Mouse (Mus musculus) liver, embryonic 11.5 days (tissue): ENCODE results near the gene Olfr92. TPM values are rescaled to one million over a fixed set of nuclear protein-coding genes. Genes with fewer than 3 reads are reported as not detected.
"Not testable (repeated sequence)": the region's sequence is repeated elsewhere in the genome, so short reads cannot be mapped to it uniquely, and the experiment has no call there.

Experiments
- ATAC-seq: fragments of 200-750 bp; cut with Nextera tagmentation; replicated peaks from 2 replicates; pipeline ENCODE4 v1.8.0; 2017; ENCODE audit warnings: moderate number of reproducible peaks, mild to moderate bottlenecking, moderate TSS enrichment, moderate library complexity; ENCODE audit not compliant: low FRiP score
- DNase-seq: peaks from one replicate; pipeline ENCODE4 v3.0.0-alpha.2; 2017; ENCODE audit warnings: low spot score
- H3K27ac ChIP-seq: fragments of 300-500 bp; sonication (generic); 2 replicates; pipeline ENCODE4 v1.5.1; 2014; ENCODE audit warnings: mild to moderate bottlenecking, low read depth, low read length, control low read depth
- H3K27me3 ChIP-seq: fragments of 300-500 bp; sonication (generic); replicated peaks from 2 replicates; pipeline ENCODE4 v1.6.1; 2014; ENCODE audit warnings: low read length, mixed read lengths; ENCODE audit not compliant: control insufficient read depth, insufficient read depth
- H3K36me3 ChIP-seq: fragments of 300-500 bp; sonication (generic); 2 replicates; pipeline ENCODE4 v1.6.1; 2014; ENCODE audit warnings: mild to moderate bottlenecking, low read length, moderate library complexity, mixed read lengths; ENCODE audit not compliant: control insufficient read depth, insufficient read depth
- H3K4me1 ChIP-seq: fragments of 300-500 bp; sonication (generic); replicated peaks from 2 replicates; pipeline ENCODE4 v1.6.1; 2014; ENCODE audit warnings: low read length, mixed read lengths; ENCODE audit not compliant: control insufficient read depth, insufficient read depth
- H3K4me2 ChIP-seq: fragments of 300-500 bp; sonication (generic); 2 replicates; pipeline ENCODE4 v1.6.1; 2014; ENCODE audit warnings: mild to moderate bottlenecking, control low read depth, moderate library complexity
- H3K4me3 ChIP-seq: fragments of 300-500 bp; sonication (generic); 2 replicates; pipeline ENCODE4 v1.5.1; 2014; ENCODE audit warnings: low read depth, low read length, control low read depth
- H3K9ac ChIP-seq: fragments of 300-500 bp; sonication (generic); 2 replicates; pipeline ENCODE4 v1.6.1; 2014; ENCODE audit warnings: low read depth, low read length, control low read depth
- H3K9me3 ChIP-seq: fragments of 300-500 bp; sonication (generic); 2 replicates; pipeline ENCODE4 v1.6.1; 2016; ENCODE audit warnings: low read length, inconsistent platforms, mixed read lengths; ENCODE audit not compliant: control insufficient read depth
- WGBS: fragments of 180-500 bp; shearing (Covaris S2); extraction: QIAGEN DNeasy Blood & Tissue Kit; methylation state at CpG from one replicate; pipeline ENCODE4 v1.1.7; 2014; 5-methylcytosine and 5-hydroxymethylcytosine counted together
- polyA plus RNA-seq: library from polyadenylated mRNA; unstranded; fragments of >200 nt; fragmentation: Nextera tagmentation; extraction: Ambion mirVana; gene quantifications from 2 replicates; pipeline ENCODE4 v1.2.1, GENCODE M21; 2014

Olfr92 gene
- not detected in 2 replicates for polyA plus RNA-seq

- Histone ChIP-seq H3K4me1 (no peaks in the 10 kb centered on the region), H3K9me3 (no peaks in the 10 kb centered on the region), H3K27me3 (no peaks in the 10 kb centered on the region), H3K4me2 (no peak within 1 kb of the TSS), H3K9ac (no peak within 1 kb of the TSS), H3K36me3 (no peaks in the 10 kb centered on the region), H3K27ac (no peak within 1 kb of the TSS), H3K4me3 (no peak within 1 kb of the TSS)
- no peak for ATAC-seq
- no peak for DNase-seq
- WGBS: 80% methylated on average over 2 of the region's 2 CpGs
These were observed at the start of gene Olfr92 for GRCm38 (mm10) chr17:37119988-37120387. TSS of gene Olfr92 (minus strand) at chr17:37120088.

GRCm38 (mm10) chr17:37161394-37161793 is 41.5 kb upstream of the Olfr92 start, which contains the start of gene Olfr93:
TSS of gene Olfr93 (minus strand) at chr17:37161494.
- H3K36me3 ChIP-seq: no peaks in the 10 kb centered on the region
- no peaks in the 10 kb centered on the region for H3K9me3 ChIP-seq
- no peaks in the 10 kb centered on the region for H3K27me3 ChIP-seq
- DNase-seq (no peak), ATAC-seq (no peak)
- no peaks in the 10 kb centered on the region for H3K4me1 ChIP-seq
- H3K4me3 ChIP-seq: no peak within 1 kb of the TSS
- H3K27ac ChIP-seq: no peak within 1 kb of the TSS
- H3K4me2 ChIP-seq: no peak within 1 kb of the TSS
- H3K9ac ChIP-seq: no peak within 1 kb of the TSS

GRCm38 (mm10) chr17:37131366-37131765 is 11.5 kb upstream of the Olfr92 start:
- H3K4me3 ChIP-seq, H3K9ac ChIP-seq, H3K27ac ChIP-seq, H3K4me1 ChIP-seq, ATAC-seq, H3K36me3 ChIP-seq, H3K4me2 ChIP-seq, DNase-seq, H3K9me3 ChIP-seq, H3K27me3 ChIP-seq: not testable (repeated sequence)
- 55% methylated on average over 4 of the region's 4 CpGs for WGBS

GRCm38 (mm10) chr17:37098178-37098577 is 21.7 kb downstream of the Olfr92 start, which contains the start of gene Olfr91:
TSS of gene Olfr91 (minus strand) at chr17:37098278.
- H3K4me3 ChIP-seq: no peak within 1 kb of the TSS
- H3K4me1 ChIP-seq: no peaks in the 10 kb centered on the region
- no peaks in the 10 kb centered on the region for H3K9me3 ChIP-seq
- ATAC-seq (no peak), DNase-seq (no peak)
- H3K4me2 ChIP-seq: no peak within 1 kb of the TSS
- WGBS: 80% methylated on average over 1 of the region's 1 CpGs
- no peak within 1 kb of the TSS for H3K27ac ChIP-seq
- no peaks in the 10 kb centered on the region for H3K27me3 ChIP-seq
- no peak within 1 kb of the TSS for H3K9ac ChIP-seq
- no peaks in the 10 kb centered on the region for H3K36me3 ChIP-seq

GRCm38 (mm10) chr17:37093289-37093688 is 26.6 kb downstream of the Olfr92 start:
- no peak overlapping the region for H3K4me2 ChIP-seq
- H3K27ac ChIP-seq: no peak overlapping the region
- no peaks in the 10 kb centered on the region for H3K27me3 ChIP-seq
- H3K9me3 ChIP-seq: no peaks in the 10 kb centered on the region
- no peak for ATAC-seq
- H3K4me3 ChIP-seq: no peak overlapping the region
- H3K36me3 ChIP-seq: no peaks in the 10 kb centered on the region
- H3K4me1 ChIP-seq: no peaks in the 10 kb centered on the region
- no peak overlapping the region for H3K9ac ChIP-seq
- no peak for DNase-seq
- 66% methylated on average over 5 of the region's 5 CpGs for WGBS

- H3K36me3 ChIP-seq: no peaks in the 10 kb centered on the region
- no peak overlapping the region for H3K4me3 ChIP-seq
- no peak overlapping the region for H3K27ac ChIP-seq
- H3K9ac ChIP-seq: no peak overlapping the region
- WGBS: 36% methylated on average over 1 of the region's 1 CpGs
- no peak for ATAC-seq
- no peak overlapping the region for H3K4me2 ChIP-seq
- H3K9me3 ChIP-seq: no peaks in the 10 kb centered on the region
- H3K27me3 ChIP-seq: no peaks in the 10 kb centered on the region
- DNase-seq: no peak
- H3K4me1 ChIP-seq: no peaks in the 10 kb centered on the region
These were observed 27.7 kb downstream of the Olfr92 start for GRCm38 (mm10) chr17:37092198-37092597.

- Histone ChIP-seq H3K36me3 (no peaks in the 10 kb centered on the region), H3K4me1 (no peaks in the 10 kb centered on the region), H3K9ac (no peak within 1 kb of the TSS), H3K9me3 (no peaks in the 10 kb centered on the region), H3K4me3 (no peak within 1 kb of the TSS), H3K4me2 (no peak within 1 kb of the TSS), H3K27ac (no peak within 1 kb of the TSS), H3K27me3 (no peaks in the 10 kb centered on the region)
- no peak for DNase-seq
- ATAC-seq: no peak
These were observed 31.5 kb downstream of the Olfr92 start, which contains the start of gene Olfr90 for GRCm38 (mm10) chr17:37088399-37088798. TSS of gene Olfr90 (minus strand) at chr17:37088499.

GRCm38 (mm10) chr17:37085545-37085944 is 34.3 kb downstream of the Olfr92 start:
- Histone ChIP-seq H3K27ac (no peak overlapping the region), H3K27me3 (no peaks in the 10 kb centered on the region), H3K4me3 (no peak overlapping the region), H3K36me3 (no peaks in the 10 kb centered on the region), H3K9ac (no peak overlapping the region), H3K9me3 (no peaks in the 10 kb centered on the region), H3K4me1 (no peaks in the 10 kb centered on the region), H3K4me2 (no peak overlapping the region)
- WGBS: 75% methylated on average over 10 of the region's 10 CpGs
- DNase-seq: no peak
- ATAC-seq: no peak

GRCm38 (mm10) chr17:37084632-37085031 is 35.3 kb downstream of the Olfr92 start:
- Histone ChIP-seq H3K9me3 (no peaks in the 10 kb centered on the region), H3K4me1 (no peaks in the 10 kb centered on the region), H3K4me3 (no peak overlapping the region), H3K36me3 (no peaks in the 10 kb centered on the region), H3K27ac (no peak overlapping the region), H3K9ac (no peak overlapping the region), H3K4me2 (no peak overlapping the region), H3K27me3 (no peaks in the 10 kb centered on the region)
- no peak for ATAC-seq
- DNase-seq: no peak
- WGBS: 59% methylated on average over 5 of the region's 5 CpGs
